Mouse (Mus musculus) cerebellum, postnatal 25 days (tissue): ENCODE data around the gene Ctsk.
"Not testable (repeated sequence)": the region's sequence is repeated elsewhere in the genome, so short reads cannot be mapped to it uniquely, and the experiment has no call there.

ENCODE experiments used
- DNase-seq, 2 experiments: peaks; one replicate each; pipeline ENCODE4 v3.0.0; 2021; ENCODE audit warnings: mixed read lengths in 2 of 2

Gene Ctsk

DNA sequence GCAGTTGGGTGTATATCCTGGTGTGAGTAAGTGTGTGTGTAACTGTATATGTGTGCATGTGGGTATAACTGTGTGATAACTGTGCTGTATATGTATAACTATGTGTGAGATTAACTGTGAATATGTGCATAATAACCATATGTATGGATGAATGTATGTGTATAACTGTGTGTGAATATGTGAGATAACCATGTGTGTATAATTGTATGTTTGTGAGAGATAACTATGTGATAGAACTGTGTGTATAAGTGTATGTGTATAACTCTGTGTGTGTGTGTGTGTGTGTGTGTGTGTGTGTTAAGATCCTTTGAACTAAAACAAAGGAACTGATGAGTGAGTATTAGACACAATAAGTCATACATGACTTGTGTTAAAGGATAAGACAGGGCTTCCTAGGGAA lies 27.1 kb downstream of the Ctsk start:
- DNase-seq = no peak

DNA sequence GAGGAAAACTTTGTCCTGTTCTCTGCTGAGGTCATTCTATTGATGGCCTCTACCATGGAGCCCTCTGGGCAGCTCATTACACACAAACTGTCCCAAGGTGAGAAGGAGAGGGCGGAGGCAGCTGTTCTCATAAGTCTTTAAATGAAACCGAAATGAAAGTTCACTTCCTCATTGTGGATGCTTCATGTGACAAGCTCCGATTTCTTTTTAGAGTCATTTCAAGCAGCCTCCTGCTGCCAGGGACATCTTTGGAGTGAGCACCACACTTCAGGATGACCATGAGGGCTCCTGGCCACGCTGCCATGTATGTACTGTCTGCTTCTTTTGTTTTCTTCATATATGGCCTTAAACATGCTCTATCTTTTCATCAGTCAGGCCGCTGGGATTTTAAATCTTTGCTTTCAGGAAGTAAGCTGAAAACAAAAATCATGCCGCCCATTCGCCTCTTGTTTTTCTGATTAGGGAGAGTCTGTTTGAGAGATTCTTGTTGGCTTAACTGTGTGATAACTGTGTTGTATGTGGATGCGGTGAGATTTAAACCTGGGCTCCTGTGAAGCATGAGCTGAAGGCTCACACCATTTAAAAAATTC lies 27.7 kb downstream of the Ctsk start, which contains the start of gene Ctss:
TSS of gene Ctss (plus strand) at position 165 of the 590 bp plus-strand sequence.
- DNase-seq = no peak

DNA sequence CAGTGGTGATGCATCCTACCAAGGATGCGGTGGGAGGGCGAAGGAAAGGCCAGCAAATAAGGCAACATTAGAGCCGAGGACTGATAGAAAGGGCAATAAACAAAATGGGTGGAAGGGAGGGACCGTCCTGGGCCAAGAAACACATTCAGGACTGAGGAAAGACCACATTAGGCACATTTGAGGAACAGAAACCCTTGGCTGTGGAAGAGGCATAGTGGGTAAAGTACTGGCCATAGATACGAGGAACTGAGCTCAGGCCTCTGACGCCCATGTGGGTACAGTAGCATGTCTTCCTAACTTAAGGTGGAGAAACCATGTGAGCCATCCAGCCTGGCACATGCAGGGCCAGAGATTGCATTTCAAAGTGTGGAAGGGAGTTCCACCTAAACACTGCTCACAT lies 30.8 kb downstream of the Ctsk start:
- no peak for DNase-seq

DNA sequence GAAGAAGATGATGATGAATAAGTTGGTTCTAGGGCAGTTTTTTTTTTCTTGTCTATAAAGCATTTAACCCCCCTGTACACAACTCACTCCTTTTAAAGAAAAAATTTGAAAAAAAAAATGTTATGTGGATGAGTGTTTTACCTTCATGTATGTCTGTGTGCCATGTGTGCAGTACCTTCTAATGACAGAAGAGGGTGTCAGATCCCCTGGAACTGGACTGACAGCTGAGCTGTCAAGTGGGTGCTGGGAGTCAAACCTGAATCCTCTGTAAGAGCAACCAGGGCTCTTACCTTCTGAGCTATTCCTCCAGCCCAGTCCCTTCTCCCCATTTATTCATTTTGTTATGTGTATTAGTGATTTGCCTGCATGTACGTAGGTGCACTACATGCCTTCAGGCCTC lies 32.0 kb downstream of the Ctsk start:
- no peak for DNase-seq

DNA sequence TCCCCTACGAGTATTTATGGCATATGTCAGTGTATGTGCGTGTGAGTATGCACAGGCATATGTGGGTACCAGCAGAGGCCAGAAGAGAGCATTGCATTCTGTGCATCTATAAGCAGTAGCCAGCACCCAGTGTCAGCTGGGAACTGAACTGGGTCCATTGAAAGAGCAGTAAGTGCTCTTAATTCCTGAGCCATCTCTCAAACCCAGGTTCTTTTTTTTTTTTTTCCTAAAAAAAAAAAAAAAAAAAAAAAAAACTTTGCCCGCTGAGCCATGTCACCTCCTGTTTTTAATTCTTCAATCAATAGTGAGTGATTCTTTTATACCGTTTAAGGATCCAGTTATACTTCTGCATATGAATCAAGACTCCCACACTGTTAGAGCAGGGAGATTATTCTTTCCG lies 34.3 kb downstream of the Ctsk start:
- DNase-seq = no peak

DNA sequence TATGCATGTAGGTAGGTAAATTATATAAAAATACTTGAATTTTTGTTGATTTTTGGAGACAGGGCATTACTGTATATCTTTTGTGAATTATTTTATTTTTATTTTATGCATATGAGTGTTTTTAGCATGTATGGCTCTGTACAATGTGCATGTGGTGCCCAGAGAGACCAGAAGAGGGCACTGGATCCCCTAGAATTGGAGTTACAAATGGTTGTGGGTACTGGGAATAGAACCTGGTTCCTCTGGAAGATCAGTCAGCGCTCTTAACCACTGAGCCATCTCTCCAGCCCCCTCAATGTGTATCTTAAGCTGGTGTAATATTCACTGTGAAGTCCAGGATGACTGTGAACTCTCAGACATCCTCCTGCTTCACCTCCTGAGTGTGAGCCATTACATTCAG lies 35.9 kb downstream of the Ctsk start:
- DNase-seq = no peak

DNA sequence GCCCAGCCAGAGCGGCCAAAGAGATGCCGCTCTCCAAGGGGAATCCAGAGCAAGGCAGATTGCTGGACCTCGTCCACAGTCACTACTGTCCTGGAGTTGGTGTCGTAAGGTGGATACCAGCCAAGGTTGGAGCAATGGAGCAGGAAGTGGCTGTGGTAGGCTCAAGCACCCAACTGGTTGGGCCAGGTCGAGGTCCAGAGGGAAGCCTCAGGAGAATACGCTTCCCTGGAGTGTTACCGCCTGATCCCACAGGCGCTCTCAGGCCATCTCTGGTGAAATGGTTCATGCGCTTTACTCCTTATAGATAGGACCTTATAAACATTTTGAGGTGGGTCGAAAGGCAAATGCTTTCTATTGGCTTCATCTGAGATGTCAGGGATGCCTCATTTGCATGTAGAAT lies 39.9 kb downstream of the Ctsk start:
- DNase-seq = no peak

DNA sequence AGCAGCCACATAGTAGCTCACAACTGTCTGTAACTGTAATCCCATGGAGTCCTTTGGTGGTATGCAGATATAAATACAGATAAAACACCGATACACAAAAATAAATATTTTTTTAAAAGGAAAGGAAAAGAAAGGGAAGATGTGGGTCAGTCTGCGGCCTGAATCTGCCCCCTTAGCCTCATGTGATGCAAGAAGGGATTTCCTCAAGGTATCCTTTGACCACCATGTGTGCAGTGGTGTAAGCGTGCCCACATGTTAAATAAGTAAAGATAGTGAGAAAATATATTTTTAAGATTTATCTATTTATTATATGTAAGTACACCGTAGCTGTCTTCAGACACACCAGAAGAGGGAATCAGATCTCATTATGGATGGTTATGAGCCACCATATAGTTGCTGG lies 40.8 kb downstream of the Ctsk start:
- no peak for DNase-seq

DNA sequence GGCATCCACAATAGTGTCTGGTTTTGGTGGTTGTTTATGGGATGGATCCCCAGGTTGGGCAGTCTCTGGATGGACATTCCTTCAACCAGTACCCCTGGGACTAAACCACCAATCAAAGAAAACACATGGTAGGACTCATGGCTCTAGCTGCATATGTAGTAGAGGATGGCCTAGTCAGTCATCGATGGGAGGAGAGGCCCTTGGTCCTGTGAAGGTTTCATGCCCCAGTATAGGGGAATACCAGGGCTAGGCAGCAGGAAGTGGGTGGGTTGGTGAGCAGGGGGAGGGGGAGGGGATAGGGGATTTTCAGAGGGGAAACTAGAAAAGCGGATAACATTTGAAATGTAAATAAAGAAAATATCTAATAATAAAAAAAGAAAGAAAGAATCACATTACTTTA lies 42.1 kb downstream of the Ctsk start:
- not testable (repeated sequence) for DNase-seq

DNA sequence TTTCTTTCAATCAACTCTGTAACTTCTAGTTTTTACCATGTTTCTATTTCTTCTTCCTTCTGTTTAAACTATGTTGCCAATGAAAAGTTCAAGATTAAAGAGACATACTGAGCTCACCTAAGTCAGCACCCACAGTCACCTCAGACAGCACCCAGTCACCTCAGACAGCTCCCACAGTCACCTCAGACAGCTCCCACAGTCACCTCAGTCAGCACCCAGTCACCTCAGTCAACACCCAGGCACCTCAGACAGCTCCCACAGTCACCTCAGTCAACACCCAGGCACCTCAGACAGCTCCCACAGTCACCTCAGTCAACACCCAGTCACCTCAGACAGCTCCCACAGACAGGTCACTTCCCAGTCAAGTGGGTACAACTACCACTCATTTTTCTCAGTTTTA lies 43.1 kb downstream of the Ctsk start:
- no peak for DNase-seq

DNA sequence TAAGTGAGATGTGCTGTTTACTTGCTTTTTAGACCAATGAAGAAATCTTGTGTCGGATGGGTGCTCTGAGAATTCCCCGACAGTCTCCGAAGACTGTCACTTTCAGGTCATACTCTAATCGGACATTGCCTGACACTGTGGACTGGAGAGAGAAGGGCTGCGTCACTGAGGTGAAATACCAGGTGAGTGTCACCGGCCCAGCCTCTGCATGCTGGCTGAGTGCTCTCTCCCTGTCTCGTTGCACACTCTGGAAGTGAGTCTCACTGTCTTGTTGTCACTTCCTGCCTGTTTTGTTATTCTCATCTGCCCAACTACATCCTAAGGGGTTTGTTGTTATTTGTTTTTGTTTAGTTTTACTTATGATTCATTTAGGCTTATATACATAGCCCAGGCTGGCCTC lies 43.9 kb downstream of the Ctsk start:
- no peak for DNase-seq

DNA sequence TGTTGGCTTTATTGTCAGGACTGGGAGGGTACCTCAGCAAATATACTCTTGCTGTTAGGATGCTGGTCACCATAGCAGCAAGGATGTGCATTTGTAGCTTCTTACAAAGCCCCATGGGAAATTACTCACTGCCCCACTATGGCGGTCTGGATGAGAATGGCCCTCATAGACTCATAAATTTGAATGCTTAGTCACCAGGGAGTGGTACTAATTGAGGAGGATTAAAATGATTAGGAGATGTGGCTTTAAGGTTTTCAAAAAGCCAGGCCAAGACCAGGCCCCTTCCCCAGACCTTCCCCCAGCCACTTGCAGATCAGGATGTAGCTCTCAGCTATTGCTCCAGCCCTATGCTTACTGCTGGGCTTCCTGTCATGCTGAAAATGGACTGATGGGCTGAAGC lies 51.1 kb downstream of the Ctsk start:
- no peak for DNase-seq

DNA sequence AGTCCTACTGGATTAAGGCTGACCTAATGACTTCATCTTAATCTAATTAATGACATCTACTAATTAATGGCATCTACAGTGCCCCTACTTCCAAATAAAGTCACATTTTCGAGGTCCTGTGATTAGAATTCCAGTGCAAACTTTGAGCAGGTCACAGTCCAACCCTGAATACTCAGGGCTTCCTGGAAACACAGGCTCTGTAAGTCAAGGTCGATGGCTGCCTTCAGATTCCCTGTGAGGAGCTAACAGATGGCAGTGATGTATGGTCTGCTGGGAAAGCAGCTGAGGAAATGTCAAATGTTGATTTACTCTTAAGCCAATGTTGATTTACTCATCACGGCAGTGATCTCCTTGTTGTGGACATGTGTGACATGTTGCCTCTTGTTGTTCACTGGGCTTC lies 54.9 kb downstream of the Ctsk start:
- no peak for DNase-seq
